Mouse (Mus musculus) thymus, adult 2 months (tissue): Measurements from ENCODE around the gene Chn2. TPM values are rescaled to one million over a fixed set of nuclear protein-coding genes. Genes with fewer than 3 reads are reported as not detected.

Experiments
- DNase-seq: peaks from one replicate; pipeline ENCODE4 v3.0.0; 2021
- H3K27ac ChIP-seq: fragments of 200-500 bp; 2 replicates; pipeline ENCODE4 v1.5.1; 2012; ENCODE audit warnings: low read length, control low read depth; ENCODE audit not compliant: control insufficient read depth, insufficient read depth
- H3K27me3 ChIP-seq: fragments of 200-500 bp; 2 replicates; pipeline ENCODE4 v1.6.1; 2012; ENCODE audit warnings: mild to moderate bottlenecking, low read length, moderate library complexity, mixed read lengths; ENCODE audit not compliant: control insufficient read depth, insufficient read depth
- H3K36me3 ChIP-seq: fragments of 200-500 bp; 2 replicates; pipeline ENCODE4 v1.6.1; 2012; ENCODE audit warnings: mild to moderate bottlenecking, low read length, moderate library complexity; ENCODE audit not compliant: control insufficient read depth, insufficient read depth
- H3K4me1 ChIP-seq: fragments of 200-500 bp; replicated peaks from 2 replicates; pipeline ENCODE4 v1.6.1; 2012; ENCODE audit warnings: low read length; ENCODE audit not compliant: control insufficient read depth, insufficient read depth
- H3K4me3 ChIP-seq: fragments of 200-500 bp; 2 replicates; pipeline ENCODE4 v1.5.1; 2012; ENCODE audit warnings: mild to moderate bottlenecking, low read length, control low read depth, moderate library complexity; ENCODE audit not compliant: control insufficient read depth, insufficient read depth
- CTCF ChIP-seq: fragments of 200-500 bp; IDR thresholded peaks from 2 replicates; pipeline ENCODE4 v1.5.1; 2012; ENCODE audit warnings: mild to moderate bottlenecking, control low read depth, low read length, moderate library complexity, borderline replicate concordance; ENCODE audit not compliant: control insufficient read depth, poor library complexity, insufficient read depth; ENCODE audit errors: extremely low read depth
- POLR2A ChIP-seq: fragments of 200-500 bp; IDR thresholded peaks from 2 replicates; pipeline ENCODE4 v1.6.1; 2012; ENCODE audit warnings: mild to moderate bottlenecking, low read length, control low read depth, moderate library complexity; ENCODE audit not compliant: control insufficient read depth, poor library complexity, insufficient read depth; ENCODE audit errors: extremely low read depth
- WGBS: fragments of 180-500 bp; shearing (Covaris S2); methylation state at CpG from one replicate; pipeline ENCODE4 v1.1.7; 2018; 5-methylcytosine and 5-hydroxymethylcytosine counted together
- polyA plus RNA-seq: library from polyadenylated mRNA; depleted of rRNA; stranded (reverse); fragments of >200 nt; gene quantifications from 2 replicates; pipeline ENCODE4 v1.2.3, GENCODE M21; 2012

Gene Chn2
- polyA plus RNA-seq, 1 experiment = 7.6 TPM

DNA sequence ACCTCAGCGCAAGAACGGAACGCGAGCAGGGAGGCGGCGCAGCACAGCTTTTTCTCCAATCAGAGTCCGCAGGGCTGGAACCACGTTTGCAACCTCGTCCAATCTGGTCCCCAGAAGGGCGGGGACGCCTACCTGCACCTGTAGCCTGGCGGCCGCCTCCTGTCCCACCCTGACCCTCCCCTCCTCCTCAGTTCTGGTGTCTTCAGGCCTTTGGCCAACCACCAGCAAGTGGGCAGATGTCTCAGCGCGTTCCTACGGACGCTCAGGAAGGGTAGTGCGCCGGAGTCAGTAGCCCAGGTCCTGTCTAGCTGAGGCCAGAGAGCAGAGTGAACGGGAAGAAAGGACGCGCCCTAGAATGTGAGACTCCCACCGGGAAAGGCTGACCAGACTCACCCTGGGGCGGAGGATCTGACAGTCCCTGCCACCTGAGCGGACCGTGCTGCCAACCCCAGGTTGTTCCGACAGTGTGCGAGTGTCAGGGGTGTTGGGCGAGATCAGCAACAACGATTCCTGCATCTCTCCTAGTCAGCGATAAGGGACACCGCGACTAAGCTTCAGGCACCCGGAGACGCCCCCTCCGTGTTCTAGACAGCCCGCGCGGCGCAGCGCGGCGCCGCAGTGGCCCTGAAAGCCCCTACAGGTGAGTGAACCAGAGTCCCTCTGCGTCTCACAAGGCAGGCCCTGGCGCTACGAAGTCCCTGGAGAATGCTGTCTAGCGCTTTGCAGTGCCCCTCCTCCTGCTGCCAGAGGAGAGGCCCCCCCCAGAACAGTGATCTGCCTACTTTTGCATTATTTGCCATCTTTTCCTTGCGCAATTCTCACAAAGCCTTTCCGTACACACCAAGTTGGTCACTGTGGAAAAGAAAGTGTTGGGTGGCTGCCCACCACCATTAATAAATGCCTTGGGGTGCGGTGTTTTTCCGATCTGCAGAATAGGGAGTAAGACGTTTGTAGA is 287.6 kb downstream of the Chn2 start:
- TF ChIP-seq POLR2A (no peak), CTCF (no peak)
- H3K27ac ChIP-seq = no peak overlapping the region
- H3K27me3 ChIP-seq = peaks cover 5% of the 10 kb centered on the region; the same call in 1 of the 2 replicates
- H3K4me3 ChIP-seq = peak overlapping the region; percentile 23
- H3K4me1 ChIP-seq = no peaks in the 10 kb centered on the region; the same call in 1 of the 2 replicates
- WGBS = 3% methylated on average over 53 of the region's 53 CpGs
- H3K36me3 ChIP-seq = no peaks in the 10 kb centered on the region
- DNase-seq = no peak

DNA sequence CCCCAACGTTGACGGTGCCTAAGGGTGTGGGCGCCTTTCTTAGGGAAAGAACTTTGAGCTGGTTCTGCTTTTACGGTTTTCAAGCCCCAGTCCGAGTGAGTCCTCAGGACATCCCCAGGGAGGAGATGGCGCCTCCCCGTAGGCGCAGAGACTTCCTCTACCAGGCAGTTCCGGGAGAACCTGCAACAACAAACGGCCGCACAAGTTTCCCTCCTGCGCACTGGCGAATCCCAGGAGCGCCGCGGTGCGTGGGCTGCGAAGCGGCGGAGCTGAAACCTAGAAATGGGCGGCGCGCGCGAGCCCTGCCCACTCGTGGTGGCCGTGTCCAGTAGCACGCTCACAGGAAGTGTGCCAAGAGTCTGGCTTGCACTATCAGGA is 288.3 kb downstream of the Chn2 start:
- Histone ChIP-seq H3K27me3 (peaks cover 5% of the 10 kb centered on the region; the same call in 1 of the 2 replicates), H3K4me3 (no peak overlapping the region), H3K4me1 (no peaks in the 10 kb centered on the region; the same call in 1 of the 2 replicates), H3K36me3 (no peaks in the 10 kb centered on the region), H3K27ac (no peak overlapping the region)
- no peak for TF ChIP-seq CTCF
- no peak for TF ChIP-seq POLR2A
- DNase-seq = no peak
- WGBS = 2% methylated on average over 28 of the region's 28 CpGs

DNA sequence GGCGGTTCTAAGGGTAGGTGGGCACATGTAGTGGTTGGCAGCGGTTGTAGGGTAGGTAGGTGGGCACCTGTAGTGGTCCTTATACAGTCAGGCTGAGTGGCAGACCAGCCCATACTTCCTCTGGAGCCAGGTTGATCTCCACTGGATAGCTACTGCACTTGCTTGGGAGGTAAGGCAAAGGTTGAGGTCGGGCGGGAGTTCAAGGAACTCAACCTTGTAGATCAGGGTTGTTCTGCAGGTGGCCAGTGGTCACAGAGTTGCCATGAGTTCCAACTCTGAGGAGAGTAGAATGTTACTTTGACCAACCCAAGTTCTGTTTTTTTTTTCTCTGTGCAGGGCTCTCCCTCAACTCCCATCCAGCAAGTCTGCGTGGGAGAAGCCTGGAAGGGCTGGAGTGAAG is 289.4 kb downstream of the Chn2 start:
- H3K27ac ChIP-seq = no peak overlapping the region
- no peak for DNase-seq
- peaks cover 5% of the 10 kb centered on the region; the same call in 1 of the 2 replicates for H3K27me3 ChIP-seq
- TF ChIP-seq POLR2A (no peak), CTCF (no peak)
- no peak overlapping the region for H3K4me3 ChIP-seq
- H3K4me1 ChIP-seq = no peaks in the 10 kb centered on the region; the same call in 1 of the 2 replicates
- no peaks in the 10 kb centered on the region for H3K36me3 ChIP-seq
- 92% methylated on average over 5 of the region's 5 CpGs for WGBS

DNA sequence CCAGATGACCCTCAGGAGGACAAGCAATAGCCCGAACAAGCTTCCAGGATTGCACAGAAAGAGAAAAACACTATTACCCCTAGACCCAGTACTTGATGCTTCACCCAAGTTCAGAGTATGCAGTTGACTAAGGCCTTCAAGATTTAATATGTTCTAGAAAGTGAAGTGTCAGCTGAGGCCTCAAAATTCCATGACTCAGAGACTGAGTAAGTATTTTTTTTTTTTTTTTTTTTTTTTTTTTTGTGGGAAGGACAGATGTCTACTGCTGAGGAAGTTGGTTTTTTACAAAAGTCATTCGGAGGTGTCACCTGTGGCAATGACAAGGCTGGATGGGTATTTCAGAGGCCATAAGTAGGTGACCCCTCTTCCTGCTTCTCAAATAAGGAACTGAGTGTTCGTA is 290.2 kb downstream of the Chn2 start:
- Histone ChIP-seq H3K4me1 (no peaks in the 10 kb centered on the region; the same call in 1 of the 2 replicates), H3K27ac (no peak overlapping the region), H3K27me3 (peaks cover 5% of the 10 kb centered on the region; the same call in 1 of the 2 replicates), H3K36me3 (no peaks in the 10 kb centered on the region), H3K4me3 (no peak overlapping the region)
- 38% methylated on average over 3 of the region's 3 CpGs for WGBS
- DNase-seq = no peak
- TF ChIP-seq POLR2A (no peak), CTCF (no peak)

DNA sequence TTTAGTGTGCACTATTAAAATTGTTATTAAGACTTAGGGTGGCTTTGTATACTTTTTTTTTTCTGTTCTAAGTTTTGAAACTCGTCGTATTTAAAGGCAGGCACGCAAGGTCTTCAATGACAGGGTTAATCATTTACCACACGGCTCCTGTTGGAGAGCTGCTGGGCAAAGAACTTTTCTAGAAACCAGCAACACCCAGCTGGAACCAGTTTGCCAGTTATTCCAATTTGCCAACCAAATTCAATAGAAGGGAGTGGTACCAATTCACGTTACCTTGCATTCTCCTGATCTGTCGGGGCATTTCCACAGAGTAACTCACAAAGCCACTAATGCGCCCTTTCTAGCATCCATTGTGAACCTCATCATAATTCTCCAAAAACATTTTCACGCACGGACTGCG is 290.8 kb downstream of the Chn2 start:
- Histone ChIP-seq H3K36me3 (no peaks in the 10 kb centered on the region), H3K4me1 (no peaks in the 10 kb centered on the region; the same call in 1 of the 2 replicates), H3K4me3 (no peak overlapping the region), H3K27me3 (peaks cover 5% of the 10 kb centered on the region; the same call in 1 of the 2 replicates), H3K27ac (no peak overlapping the region)
- 94% methylated on average over 10 of the region's 10 CpGs for WGBS
- TF ChIP-seq POLR2A = no peak
- no peak for TF ChIP-seq CTCF
- DNase-seq = no peak

DNA sequence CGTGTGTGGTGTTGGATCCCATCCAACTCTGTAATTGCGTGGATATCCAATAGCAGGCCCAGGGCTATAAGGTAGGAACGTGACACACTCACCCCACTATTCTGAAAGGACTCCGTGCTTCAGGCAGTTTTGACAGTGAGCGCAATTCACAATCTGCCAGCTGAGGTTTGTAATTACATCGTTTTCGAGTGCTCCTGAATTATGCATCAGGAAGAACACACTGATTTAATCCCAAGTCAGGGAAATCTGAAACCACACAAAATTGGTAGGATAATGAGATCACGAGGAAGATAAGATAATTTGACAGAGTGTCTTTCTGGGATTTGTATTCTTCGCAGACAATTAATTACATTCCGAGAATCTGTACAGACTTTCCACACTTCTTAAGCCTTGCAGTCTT is 292.4 kb downstream of the Chn2 start:
- Histone ChIP-seq H3K4me1 (no peaks in the 10 kb centered on the region; the same call in 1 of the 2 replicates), H3K27ac (no peak overlapping the region), H3K36me3 (no peaks in the 10 kb centered on the region), H3K4me3 (no peak overlapping the region), H3K27me3 (no peaks in the 10 kb centered on the region; the same call in 1 of the 2 replicates)
- DNase-seq = no peak
- 89% methylated on average over 10 of the region's 10 CpGs for WGBS
- TF ChIP-seq POLR2A (no peak), CTCF (no peak)

DNA sequence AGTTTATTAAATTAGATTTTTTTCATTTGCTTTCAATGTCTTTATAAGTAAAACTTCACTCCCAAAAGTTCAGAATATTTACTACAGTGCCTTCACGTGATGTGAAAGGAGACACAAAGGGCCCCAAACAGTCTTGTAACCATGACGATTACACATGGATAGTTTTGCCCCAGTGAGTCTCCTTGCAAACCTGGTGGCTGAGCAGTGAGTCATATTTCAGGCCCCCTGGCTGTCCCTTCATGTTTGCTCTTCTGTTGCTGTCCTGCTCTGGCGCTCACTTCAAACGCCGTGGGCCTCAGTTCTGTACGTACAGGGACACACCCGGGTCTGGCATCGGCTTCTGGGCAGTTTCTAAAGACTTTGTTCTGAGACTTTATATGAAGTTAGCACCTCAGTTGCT is 292.8 kb downstream of the Chn2 start:
- Histone ChIP-seq H3K4me1 (no peaks in the 10 kb centered on the region; the same call in 1 of the 2 replicates), H3K36me3 (no peaks in the 10 kb centered on the region), H3K27ac (no peak overlapping the region), H3K4me3 (no peak overlapping the region), H3K27me3 (no peaks in the 10 kb centered on the region; the same call in 1 of the 2 replicates)
- DNase-seq = no peak
- 93% methylated on average over 8 of the region's 8 CpGs for WGBS
- TF ChIP-seq CTCF = no peak
- TF ChIP-seq POLR2A = no peak
